Mouse (Mus musculus) bone marrow, adult 2 months (tissue): ENCODE data around the gene Ahnak. TPM values are rescaled to one million over a fixed set of nuclear protein-coding genes. Genes with fewer than 3 reads are reported as not detected.

Source experiments
- H3K27ac ChIP-seq: fragments of 200-500 bp; 2 replicates; pipeline ENCODE4 v1.5.1; 2012; ENCODE audit warnings: low read depth, mild to moderate bottlenecking, control low read depth, inconsistent platforms, low read length; ENCODE audit not compliant: control insufficient read depth, poor library complexity, insufficient read depth
- H3K4me1 ChIP-seq: fragments of 200-500 bp; 2 replicates; pipeline ENCODE4 v1.6.1; 2011; ENCODE audit warnings: low read length; ENCODE audit not compliant: control insufficient read depth, insufficient read depth
- H3K4me3 ChIP-seq: fragments of 200-500 bp; replicated peaks from 2 replicates; pipeline ENCODE3; 2011; ENCODE audit warnings: mild to moderate bottlenecking, low read depth, low read length, control low read depth; ENCODE audit not compliant: control insufficient read depth
- CTCF ChIP-seq: fragments of 200-500 bp; IDR thresholded peaks from 2 replicates; pipeline ENCODE4 v1.5.1; 2011; ENCODE audit warnings: low read length, control low read depth; ENCODE audit not compliant: control insufficient read depth, insufficient read depth
- POLR2A ChIP-seq: fragments of 200-500 bp; IDR thresholded peaks from 2 replicates; pipeline ENCODE4 v1.6.1; 2011; ENCODE audit warnings: low read depth, mild to moderate bottlenecking, control low read depth, low read length, borderline replicate concordance; ENCODE audit not compliant: control insufficient read depth
- WGBS: fragments of 180-500 bp; shearing (Covaris S2); methylation state at CpG from one replicate; pipeline ENCODE4 v1.1.7; 2018; 5-methylcytosine and 5-hydroxymethylcytosine counted together
- polyA plus RNA-seq: library from polyadenylated mRNA; stranded (reverse); fragments of >200 nt; gene quantifications from 2 replicates; pipeline ENCODE4 v1.2.4, GENCODE M21; 2011; ENCODE audit warnings: low replicate concordance; ENCODE audit not compliant: missing spikeins, insufficient read depth, insufficient read length

The Ahnak gene
- polyA plus RNA-seq, 1 experiment: 40.1 TPM

DNA sequence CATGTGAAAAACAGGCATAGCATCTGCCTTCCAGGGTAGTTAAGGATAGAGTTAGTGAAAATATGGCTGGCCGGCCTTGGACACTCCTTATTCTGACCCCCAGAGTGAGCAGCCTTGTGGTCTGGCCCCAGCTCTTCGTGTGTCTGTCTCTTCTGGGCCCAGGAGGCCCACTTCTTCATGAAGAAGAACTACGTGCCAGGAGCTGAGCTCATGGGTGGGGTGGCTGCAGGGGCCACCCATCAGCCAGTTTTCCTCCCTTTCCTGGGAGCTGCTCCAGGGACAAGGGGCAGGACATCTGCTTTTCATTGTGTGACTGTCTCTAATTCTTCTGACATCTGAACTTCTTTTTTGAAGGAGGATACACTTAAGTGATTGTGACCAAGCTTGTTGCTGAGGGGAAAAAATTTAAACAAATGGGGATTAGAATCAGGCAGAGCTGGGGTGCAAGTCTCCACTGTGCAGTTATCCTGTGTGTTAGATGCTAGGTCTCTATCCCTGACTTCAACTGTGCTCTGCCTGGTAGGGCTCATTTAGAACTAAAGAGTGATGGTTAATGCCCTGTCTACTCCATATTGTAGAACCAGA lies 116.1 kb downstream of the Ahnak start:
- no peak for TF ChIP-seq CTCF
- TF ChIP-seq POLR2A: no peak
- Histone ChIP-seq H3K4me1 (no peaks in the 10 kb centered on the region), H3K4me3 (no peak overlapping the region), H3K27ac (no peak overlapping the region)
- WGBS: 77% methylated on average over 3 of the region's 3 CpGs

DNA sequence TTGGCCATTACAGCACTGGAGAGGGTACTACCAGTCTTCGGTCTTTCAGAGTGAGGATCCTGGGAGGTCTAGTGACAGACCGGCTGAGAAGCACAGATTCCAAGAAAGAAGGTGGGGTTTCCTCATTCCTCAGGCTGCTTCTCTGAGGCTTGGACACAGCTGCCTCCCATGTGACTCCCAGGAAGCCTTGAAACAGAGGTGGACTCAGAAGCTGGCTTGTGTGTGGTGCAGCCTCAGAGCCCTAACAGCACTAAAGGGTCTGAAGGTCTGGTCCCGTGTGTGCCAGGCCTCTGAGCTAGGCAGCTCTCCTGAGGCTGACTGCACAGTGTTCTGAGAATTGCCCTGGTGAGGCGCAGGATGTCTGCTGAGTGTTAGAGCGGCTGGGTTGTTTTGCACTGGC lies 117.0 kb downstream of the Ahnak start:
- no peaks in the 10 kb centered on the region for H3K4me1 ChIP-seq
- H3K27ac ChIP-seq: no peak overlapping the region
- 82% methylated on average over 5 of the region's 5 CpGs for WGBS
- TF ChIP-seq POLR2A: no peak
- no peak for TF ChIP-seq CTCF
- no peak overlapping the region for H3K4me3 ChIP-seq

DNA sequence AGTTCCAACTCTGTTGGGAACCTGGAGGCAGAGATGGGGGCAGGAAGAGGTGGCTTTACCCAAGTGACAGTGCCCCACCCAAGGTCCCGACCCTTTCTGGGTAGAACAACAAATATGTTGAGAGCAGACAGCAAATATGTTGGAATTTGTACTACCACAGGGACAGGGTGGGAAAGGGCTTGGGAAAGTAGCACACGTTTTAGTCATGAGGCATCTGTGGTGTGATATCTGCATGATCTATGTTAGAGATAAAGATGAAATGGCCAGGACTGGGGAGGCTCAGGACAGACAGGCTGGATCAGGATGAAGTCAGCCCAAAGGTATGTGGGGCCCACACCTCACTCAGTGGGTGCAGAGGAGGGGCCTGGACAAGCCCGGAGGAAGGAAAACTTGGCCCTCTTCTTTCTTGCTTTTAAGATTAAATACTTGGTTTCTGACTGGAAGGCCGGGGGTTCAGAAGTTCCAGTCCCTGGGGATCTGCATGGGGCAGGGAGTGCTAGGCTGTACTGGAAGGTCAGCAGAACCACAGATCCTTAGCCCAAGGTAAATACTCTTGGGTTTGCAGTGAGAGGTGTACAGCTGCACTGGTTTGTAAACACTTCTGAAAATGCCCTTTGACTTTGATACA lies 117.8 kb downstream of the Ahnak start:
- Histone ChIP-seq H3K4me1 (no peaks in the 10 kb centered on the region), H3K27ac (no peak overlapping the region), H3K4me3 (no peak overlapping the region)
- TF ChIP-seq CTCF (no peak), POLR2A (no peak)
- WGBS: 49% methylated on average over 4 of the region's 4 CpGs

DNA sequence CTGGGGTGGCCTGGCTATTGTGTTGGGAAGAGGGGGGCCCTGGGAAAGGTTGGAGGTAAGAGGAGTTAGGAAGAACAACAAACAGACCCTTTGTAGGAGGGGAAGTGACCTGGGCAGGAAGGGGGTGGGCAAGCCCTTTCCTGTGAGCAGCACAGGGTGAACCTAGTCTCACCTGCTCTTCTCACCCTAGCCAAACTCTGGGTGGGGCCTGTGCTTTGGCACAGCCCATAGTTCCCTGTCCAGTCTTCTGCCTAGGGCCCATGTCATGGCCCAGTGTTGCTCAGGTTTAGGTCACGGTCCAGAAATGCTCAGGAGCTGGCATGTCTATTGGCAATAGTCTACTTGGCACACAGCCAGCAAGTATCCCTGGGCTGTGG lies 118.3 kb downstream of the Ahnak start:
- Histone ChIP-seq H3K4me1 (no peaks in the 10 kb centered on the region), H3K27ac (no peak overlapping the region), H3K4me3 (no peak overlapping the region)
- WGBS: 48% methylated on average over 1 of the region's 1 CpGs
- TF ChIP-seq CTCF (no peak), POLR2A (no peak)

DNA sequence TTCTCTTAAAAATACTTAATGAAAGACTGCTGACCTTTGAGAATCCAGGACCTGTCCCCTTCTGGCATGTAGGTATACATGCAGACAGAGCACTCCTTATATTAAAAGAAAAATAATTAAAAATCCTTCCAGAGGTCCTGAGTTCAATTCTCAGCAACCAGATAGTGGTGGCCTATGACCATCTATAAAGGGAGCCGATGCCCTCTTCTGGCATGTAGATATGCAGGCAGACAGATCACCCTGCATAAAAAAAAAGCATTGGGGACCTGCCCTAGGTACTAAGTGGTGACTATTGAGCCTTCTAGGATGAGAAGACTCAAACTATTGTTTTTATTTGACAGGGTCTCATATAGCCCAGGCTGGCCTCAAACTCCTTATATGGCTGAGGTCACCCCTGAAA lies 119.5 kb downstream of the Ahnak start:
- Histone ChIP-seq H3K4me1 (no peaks in the 10 kb centered on the region), H3K4me3 (no peak overlapping the region), H3K27ac (no peak overlapping the region)
- 68% methylated on average over 1 of the region's 1 CpGs for WGBS
- TF ChIP-seq POLR2A (no peak), CTCF (no peak)

DNA sequence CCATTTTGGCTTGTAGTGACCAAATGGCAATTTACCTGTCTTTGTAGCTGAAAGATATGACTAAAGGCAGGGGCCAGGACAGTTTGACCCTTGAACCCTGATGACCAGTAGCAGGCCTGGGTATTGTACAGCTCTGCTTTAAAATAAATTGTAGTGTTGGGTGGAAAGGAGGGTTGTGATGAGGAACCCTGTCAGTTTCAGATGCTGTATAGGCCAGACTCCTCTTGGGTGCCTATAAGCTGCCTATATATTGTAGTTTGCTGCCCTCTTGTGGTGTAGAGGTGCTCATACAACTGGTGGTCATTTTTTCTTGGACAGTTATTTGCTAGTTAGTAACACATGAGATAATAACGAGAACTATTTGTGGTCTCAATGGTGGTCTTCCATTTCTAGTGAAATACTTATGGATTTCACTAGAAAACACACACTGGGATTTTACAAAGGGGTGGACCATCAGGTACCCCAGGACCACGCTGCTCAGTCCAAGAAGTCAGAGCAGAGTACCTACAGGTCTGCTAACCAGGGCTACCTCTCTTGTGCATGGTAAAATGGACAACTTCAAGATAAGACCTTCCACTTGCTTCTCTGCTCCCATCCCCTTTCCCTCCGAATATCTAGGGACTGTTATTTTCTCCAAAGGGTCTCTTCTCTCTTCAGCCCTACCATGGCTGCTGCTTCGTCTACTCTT lies 121.2 kb downstream of the Ahnak start:
- no peak for TF ChIP-seq CTCF
- TF ChIP-seq POLR2A: no peak
- WGBS: 51% methylated on average over 4 of the region's 4 CpGs
- Histone ChIP-seq H3K4me1 (no peaks in the 10 kb centered on the region), H3K27ac (no peak overlapping the region), H3K4me3 (no peak overlapping the region)

DNA sequence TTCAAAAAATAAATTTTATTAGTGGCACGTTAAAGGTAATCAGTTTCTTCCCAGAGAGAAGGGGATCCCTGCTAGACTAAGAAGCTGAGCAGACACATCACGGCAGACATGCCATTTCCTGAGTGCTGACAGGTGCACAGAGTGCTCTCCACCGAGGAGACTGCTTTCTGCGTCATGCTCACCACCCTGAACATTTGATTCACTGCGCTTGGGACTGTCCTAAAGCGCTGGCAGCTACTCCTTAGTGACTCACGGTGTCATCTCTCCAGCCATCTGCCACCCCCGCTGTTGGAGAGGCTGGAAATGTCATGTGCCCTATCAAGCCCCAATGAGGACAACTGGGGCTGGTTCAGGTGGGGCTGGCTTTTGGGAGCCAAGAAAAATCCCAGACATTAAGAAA lies 123.0 kb downstream of the Ahnak start:
- Histone ChIP-seq H3K27ac (no peak overlapping the region), H3K4me1 (no peaks in the 10 kb centered on the region; the same call in 1 of the 2 replicates), H3K4me3 (no peak overlapping the region)
- WGBS: 74% methylated on average over 8 of the region's 8 CpGs
- TF ChIP-seq POLR2A (no peak), CTCF (no peak)

DNA sequence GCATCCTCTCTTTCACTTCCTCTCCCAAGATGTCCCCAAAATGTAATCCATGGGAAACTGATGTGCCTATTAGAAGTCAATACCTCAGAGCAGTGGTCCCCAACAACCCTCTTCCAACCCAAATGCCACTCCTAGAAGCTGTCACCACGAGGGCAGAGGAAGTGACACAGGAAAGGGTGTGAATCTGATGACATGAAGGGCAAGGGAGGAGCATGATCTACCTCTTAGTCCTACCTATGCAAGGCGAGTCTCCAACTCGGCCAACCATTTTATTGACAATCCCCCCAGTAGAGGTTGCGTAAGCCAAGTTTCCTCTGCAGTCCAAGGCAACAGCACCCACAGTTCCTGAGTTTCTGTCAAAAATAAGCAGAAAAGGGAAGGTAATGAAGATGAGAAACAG lies 127.2 kb downstream of the Ahnak start:
- Histone ChIP-seq H3K4me3 (no peak overlapping the region), H3K27ac (no peak overlapping the region), H3K4me1 (no peaks in the 10 kb centered on the region; the same call in 1 of the 2 replicates)
- TF ChIP-seq CTCF (no peak), POLR2A (no peak)
- WGBS: 46% methylated on average over 4 of the region's 4 CpGs
